Mouse (Mus musculus) spleen, adult 12 weeks (tissue): ENCODE data around the gene Mrpl12.

ENCODE experiments used
- DNase-seq: peaks from one replicate; pipeline ENCODE4 v3.0.0; 2022; ENCODE audit warnings: low spot score

Mrpl12 gene

GRCm38 (mm10) chr11:120472052-120472451 is 12.4 kb upstream of the Mrpl12 start:
- DNase-seq = no peak

GRCm38 (mm10) chr11:120483448-120483934 is 922 bp upstream of the Mrpl12 start:
- no peak for DNase-seq

DNA sequence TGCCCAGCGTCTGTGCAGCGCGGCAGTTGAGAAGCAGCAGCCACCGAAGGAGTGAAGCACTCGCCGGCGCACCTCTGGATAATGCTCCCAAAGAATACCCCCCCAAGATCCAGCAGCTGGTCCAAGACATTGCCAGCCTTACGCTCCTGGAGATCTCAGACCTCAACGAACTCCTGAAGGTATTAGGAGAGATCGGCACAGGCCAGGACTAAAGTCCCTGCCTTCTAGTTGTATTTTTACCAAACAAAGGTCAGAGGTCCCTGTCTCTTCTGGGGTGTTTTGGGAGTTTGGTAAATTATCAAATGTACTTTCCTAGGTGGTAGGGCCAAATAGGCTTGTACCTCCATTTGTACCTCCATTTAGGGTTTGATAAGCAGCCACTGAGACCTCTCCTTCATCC is 838 bp downstream of the Mrpl12 start:
- DNase-seq = no peak

- no peak for DNase-seq
Measured at GRCm38 (mm10) chr11:120488516-120488915, 4.1 kb downstream of the Mrpl12 start.

- DNase-seq = peak; percentile 51
Measured at GRCm38 (mm10) chr11:120489054-120489761, 4.8 kb downstream of the Mrpl12 start.

DNA sequence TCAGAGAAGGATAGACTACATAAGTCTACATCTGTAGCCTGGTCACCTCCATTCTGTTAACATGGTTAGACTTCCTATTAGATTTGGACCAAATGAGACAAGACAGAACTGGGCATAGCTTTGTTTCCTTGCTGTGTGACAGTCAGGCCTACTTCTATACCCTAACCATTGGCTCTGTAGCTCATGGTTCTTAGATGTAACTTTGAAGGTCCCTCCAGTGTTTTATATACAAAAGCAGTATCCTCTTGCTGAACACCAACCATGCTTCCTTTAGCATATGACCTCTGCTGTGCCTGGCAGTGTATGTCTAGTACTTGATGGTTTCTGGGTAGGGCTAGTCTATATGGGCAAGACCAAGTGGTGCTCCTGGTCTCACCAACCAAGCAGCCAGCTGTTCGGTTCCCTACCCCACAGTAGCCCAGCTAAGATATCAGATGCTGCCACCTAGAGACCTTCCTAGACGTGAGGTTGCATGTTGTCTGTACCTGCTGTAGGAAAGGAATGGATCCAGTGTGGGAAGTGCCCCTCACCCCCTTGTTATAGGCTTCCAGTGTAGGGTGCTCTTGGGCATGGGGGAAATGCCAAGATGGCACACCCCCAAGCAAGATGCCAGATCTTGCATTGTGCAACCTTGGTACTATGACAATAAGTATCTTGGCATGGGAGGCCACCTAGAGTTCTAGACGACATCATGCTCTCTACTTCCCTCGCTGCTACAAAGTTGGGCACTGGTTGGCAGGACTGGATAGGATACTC is 6.1 kb downstream of the Mrpl12 start:
- no peak for DNase-seq

GRCm38 (mm10) chr11:120491317-120492023 is 7.1 kb downstream of the Mrpl12 start, which contains the start of gene Slc25a10:
TSS of gene Slc25a10 (plus strand) at chr11:120491840.
- peak; percentile 84 for DNase-seq

DNA sequence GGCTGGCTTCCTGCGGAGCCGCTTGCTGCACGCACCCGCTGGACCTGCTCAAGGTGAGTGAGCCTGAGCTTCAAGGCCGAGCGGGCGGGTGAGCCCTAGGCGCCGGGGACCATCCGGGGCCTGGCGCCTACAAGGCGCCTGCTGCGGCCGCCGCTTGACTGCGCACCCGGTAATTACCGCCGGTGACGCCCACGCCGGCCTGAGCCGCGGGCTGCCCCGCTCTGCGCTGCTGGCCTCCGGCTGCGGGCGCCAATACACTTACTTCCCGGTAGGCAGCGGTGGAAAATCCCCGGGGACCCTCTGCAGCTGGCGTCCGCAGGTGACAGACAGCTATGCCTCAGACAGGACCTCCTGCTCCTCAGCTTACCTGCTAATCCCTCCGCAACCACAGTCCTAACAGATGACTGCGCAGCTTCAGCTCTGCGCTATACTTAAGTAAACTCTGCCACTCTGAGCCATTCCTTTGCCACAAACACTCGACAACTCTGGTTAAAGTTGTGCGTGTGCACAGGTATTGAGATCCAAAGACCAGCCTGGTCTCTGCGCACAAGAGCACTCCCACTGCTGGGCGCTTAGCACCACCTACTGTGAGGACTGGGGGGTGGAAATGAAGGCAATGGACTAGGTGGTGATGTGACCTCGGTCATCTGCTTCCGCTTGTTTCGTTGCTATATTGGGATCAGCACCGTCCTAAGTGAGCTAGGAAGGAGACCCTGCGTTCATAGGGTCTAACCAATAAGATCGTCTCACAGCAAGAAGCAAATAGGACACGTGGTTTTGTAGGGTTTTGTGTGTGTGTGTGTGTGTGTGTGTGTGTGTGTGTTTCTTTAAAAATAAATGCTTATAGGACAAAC is 7.8 kb downstream of the Mrpl12 start:
- DNase-seq = peak; percentile 39

GRCm38 (mm10) chr11:120492878-120493203 is 8.4 kb downstream of the Mrpl12 start:
- no peak for DNase-seq

GRCm38 (mm10) chr11:120493351-120493750 is 8.9 kb downstream of the Mrpl12 start:
- no peak for DNase-seq

- no peak for DNase-seq
Measured at GRCm38 (mm10) chr11:120493911-120494310, 9.5 kb downstream of the Mrpl12 start.

DNA sequence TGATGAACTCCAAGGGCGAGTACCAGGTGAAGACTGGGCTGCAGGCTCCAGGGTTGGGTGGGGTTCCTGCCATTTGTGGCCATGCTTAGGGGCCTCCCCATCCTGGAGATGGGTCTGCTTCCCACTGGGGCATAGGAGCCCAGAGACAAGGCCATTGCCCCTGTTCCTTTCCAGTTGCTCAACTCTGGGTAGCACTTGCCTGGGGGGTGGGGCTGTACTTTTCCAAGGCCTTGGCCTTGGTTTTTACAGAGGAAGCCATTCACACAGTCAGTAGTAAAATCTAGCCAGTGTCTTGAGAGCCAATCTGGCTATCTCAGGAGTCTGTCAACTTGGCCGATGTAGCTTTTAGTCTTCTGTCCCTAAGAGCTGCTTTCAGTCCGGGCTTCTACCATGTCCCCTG is 13.0 kb downstream of the Mrpl12 start:
- DNase-seq = no peak

GRCm38 (mm10) chr11:120498226-120498625 is 13.8 kb downstream of the Mrpl12 start:
- no peak for DNase-seq

GRCm38 (mm10) chr11:120498891-120499290 is 14.5 kb downstream of the Mrpl12 start:
- DNase-seq = no peak

DNA sequence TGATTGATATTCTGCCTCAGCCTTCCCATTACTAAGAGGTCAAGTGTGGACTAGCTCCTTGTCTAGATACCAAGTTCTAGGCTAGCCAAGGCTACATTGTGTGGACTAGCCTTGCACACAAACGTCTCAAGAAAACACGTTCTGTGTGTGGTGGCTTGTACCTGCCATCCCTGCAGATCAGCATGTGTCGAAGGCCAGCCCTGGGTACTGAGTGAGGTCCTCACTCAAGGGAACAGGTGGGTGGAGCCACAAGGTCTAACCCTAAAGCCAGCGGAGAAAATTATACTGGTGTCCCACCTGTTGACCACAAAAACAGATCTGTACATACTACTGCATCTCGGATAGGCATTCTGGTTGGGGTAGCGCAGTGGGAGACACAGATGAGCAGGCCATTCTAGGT is 15.5 kb downstream of the Mrpl12 start:
- DNase-seq = no peak

DNA sequence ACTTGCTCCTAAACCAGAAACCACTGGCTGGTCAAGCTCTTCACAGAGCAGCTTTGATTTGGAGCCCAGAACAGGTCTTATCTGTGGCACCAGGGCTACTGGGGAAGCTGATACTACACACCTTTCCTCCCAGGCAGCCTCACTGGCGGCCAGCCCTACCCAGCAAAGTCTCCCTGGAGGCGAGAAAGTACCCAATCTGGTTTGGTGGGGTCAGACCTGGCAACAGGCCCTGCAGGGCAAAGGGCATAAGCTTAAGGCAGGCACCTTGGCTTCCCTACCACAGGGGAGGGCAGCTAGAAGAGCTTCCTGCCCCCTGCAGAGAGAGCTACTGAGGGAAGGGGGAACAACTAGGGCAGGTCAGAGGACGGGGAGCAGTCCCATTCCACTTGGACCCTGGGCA is 15.9 kb downstream of the Mrpl12 start:
- no peak for DNase-seq

DNA sequence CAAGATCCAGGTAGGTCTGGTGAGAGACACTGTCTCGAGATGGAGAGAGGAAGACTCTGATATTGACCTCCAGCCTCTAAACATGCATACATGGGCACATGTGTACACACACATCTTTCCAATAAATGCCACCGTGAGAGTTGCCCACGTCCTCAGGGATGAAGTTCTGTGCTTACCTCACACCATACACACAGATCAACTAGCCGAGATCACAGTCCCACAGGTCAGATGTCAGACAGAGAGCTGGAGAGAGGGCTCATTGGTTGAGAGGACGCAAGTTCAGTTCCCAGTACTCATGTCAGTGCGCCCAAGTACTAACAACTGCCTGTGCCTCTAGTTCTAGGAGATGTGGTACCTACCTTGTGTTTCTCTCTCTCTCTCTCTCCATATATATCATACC is 16.6 kb downstream of the Mrpl12 start:
- no peak for DNase-seq

GRCm38 (mm10) chr11:120501701-120502100 is 17.3 kb downstream of the Mrpl12 start:
- no peak for DNase-seq

- DNase-seq = no peak
Measured at GRCm38 (mm10) chr11:120505661-120506060, 21.2 kb downstream of the Mrpl12 start.

GRCm38 (mm10) chr11:120506899-120507298 is 22.5 kb downstream of the Mrpl12 start:
- DNase-seq = no peak

DNA sequence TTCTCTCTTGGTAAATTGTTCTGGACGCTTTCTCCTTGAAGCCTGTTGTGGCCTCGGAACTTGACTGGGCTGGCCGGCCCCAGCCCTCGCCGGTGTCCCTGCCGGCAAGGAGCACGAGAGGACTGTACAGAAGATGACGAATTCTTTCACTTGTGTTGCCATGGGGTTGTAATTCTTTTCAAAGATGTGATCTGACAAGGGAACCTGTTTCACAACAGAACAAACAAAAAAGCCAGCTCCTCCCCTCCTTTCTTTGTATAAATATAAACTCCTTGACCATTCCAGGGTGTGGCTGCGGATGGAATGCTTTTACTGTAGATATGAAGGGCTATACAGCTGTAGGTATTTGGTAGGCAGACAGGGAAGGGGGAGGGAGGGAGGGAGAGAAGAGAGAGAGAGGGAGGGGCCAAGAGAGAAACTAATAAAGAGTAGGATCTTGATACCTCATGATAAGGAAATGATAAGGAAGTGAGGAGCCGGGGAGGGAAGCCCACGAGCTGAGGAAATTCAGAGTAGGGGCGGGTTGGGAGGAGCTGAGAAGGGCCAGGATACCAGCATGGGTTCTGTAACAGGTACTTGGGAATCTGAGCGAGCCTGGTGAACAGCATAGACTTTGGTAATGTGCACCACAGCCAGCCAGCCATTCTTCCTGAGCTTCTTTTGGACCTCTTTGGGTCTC is 23.3 kb downstream of the Mrpl12 start:
- DNase-seq = no peak
